Mouse (Mus musculus) cerebellum, adult 18-20 months (tissue): ENCODE results near the gene Zranb1.

Source experiments
- DNase-seq, 2 experiments: peaks; one replicate each; pipeline ENCODE4 v3.0.0; 2021

Gene Zranb1

GRCm38 (mm10) chr7:133003421-133003820 lies 72.5 kb downstream of the Zranb1 start:
- DNase-seq = peak; percentile 93 to 94

DNA sequence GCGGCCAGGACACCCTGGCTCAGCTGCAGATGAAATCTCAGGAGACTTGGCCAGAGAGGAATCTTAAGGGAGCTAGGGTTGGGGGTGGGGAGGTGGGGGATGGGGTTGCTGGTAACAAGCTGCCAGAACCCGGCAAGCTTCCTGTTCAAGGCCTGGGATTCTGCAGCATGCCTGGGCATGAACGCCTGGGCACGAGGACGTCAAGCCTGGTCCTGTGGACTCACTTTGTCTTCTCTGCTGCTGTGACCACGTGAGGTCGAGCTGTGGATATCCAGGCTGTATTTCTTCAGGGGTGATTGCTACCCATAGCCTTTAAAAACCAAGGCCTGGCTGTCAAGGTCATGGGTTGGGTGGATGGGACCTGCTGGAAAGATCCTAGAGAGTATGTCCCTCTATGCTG lies 74.8 kb downstream of the Zranb1 start:
- DNase-seq = no peak

DNA sequence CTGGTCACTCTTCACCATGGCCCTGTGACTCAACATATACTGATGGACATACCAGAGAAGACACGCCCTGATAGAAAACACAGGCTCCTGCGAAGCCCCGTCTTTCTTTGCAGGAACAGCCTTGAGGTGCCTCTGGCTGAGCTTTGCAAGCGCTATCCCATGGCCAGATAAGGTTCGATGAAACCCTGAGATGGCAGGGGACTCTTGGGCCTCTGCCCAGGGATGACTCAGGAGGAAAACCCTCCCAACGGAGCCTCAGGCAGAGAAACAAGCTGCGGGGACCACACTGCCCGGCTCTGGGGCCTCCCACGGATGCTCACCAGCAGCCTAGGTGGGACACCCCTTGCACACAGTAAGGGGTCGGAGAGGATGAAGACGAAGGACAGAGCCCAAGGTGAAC lies 76.4 kb downstream of the Zranb1 start:
- DNase-seq = peak; percentile 75 to 76

GRCm38 (mm10) chr7:133008663-133009062 lies 77.7 kb downstream of the Zranb1 start:
- no peak for DNase-seq

GRCm38 (mm10) chr7:133009676-133010075 lies 78.7 kb downstream of the Zranb1 start:
- no peak for DNase-seq

GRCm38 (mm10) chr7:133010477-133010876 lies 79.5 kb downstream of the Zranb1 start:
- DNase-seq = peak; percentile 51 to 57

DNA sequence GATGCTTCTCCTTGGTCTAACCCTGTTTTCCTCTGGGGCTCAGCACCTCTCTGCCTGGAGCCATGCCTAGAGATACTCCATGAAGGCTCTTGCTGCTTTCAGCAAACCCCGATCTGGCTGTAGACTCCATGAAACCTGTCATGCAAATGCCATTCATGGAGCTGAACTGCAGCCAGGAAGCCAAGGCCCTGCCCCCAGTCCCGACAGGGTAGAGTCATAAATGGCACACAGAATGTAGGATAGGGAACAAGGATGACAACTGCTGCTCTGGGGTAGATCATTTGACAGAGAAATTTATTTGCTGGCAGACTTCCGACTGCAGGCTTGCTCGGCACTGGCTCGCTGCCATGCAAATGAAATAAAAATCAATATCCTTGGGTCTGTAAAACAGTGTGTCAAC lies 80.2 kb downstream of the Zranb1 start:
- peak; percentile 70 for DNase-seq

GRCm38 (mm10) chr7:133011611-133012010 lies 80.7 kb downstream of the Zranb1 start:
- no peak for DNase-seq

DNA sequence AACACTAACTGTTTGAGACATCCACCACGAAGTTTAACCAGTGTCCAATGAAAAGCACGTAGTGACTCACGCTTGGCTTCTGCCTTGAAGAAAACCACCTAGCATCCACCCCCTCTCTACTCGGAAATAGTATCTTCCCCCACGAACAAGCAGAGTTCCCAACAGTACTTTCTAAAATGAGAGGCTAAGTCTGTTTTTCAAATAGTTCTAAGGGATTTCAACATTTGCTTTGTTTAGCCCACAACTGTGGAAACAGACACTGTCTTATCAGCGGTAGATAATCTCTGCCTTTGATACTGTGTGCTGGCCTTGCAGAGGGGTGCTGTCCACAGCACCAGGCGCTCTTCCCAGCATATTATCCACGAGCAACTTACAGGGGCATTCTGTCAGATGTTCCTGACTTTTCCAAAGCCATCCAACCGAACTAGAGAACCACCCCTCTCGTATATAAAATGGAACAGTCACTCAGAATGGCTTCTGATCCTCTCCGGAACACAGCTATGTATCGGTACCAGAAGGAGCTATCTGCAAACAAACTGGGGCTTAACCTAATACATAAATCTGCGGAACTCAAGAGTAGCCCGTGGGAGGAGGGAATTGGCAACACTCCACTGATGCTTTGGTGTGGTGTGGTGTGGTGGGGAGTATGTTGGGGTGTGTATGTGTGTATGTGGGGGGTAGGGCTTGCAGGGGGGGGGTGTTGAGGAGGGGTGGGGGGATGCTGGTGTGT lies 81.9 kb downstream of the Zranb1 start:
- no peak for DNase-seq

- DNase-seq = no peak
These were observed 83.0 kb downstream of the Zranb1 start for GRCm38 (mm10) chr7:133013923-133014322.

GRCm38 (mm10) chr7:133014631-133015030 lies 83.7 kb downstream of the Zranb1 start:
- peak; percentile 43 to 50 for DNase-seq

- DNase-seq = peak in 1 of 2 experiments; percentile 39
These were observed 84.6 kb downstream of the Zranb1 start for GRCm38 (mm10) chr7:133015416-133016070.

DNA sequence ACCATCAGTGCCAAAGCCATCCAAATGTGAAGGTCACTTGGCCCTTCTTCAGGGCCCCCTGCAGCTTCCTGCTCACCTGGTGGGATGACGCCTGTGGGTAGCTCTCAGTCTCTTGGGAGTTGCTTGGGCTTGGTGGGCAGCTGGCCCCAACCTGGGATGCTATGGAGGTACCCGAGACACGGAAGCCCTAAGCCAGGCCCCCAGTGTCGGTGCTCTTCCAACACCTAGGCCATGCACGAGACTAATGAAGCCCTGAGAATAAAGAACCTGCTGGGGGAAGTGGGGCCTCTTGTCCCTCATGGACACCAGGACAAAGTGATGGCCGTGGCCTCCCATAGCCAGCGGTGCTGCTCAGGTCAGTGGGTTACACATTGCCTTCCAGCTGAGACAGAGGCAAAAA lies 88.0 kb downstream of the Zranb1 start:
- no peak for DNase-seq

- no peak for DNase-seq
These were observed 88.6 kb downstream of the Zranb1 start for GRCm38 (mm10) chr7:133019481-133020020.

DNA sequence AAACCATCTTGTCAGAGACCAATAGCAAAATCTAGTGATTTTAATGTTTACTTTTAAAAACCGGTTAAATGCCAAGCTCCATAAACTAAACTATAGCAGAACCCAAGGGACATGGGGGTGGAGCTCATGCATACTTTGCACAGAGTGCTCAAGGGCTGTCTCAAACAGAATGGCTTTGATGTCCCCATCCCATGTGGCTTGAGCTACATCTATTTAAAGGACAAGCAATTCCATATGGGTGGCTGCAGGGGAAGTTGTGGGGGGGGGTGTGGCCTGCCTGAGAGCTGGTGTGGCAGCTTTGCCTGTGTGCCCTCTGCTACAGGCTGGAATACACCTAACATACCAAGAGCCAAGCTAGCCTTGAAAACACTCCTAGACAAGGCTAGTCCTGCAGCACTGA lies 93.8 kb downstream of the Zranb1 start:
- no peak for DNase-seq

DNA sequence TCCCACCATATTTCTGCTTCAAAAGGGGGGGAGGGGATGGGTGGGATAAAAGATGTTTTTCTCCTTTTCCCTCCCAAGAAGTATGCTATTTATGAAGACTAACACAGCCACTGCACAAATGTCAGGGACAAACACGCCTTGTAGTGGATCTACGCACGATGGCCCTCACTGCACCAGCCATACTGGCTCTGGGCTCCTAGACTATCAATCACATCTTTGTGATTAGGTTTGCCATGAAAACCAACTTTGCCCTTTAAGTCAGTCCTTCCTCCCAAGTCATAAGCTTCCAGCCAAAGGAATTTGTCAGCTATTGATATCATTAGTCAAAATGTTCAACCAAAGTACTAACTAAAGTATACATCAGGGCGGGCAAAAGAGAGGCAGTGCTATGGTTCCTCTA lies 97.0 kb downstream of the Zranb1 start:
- no peak for DNase-seq

DNA sequence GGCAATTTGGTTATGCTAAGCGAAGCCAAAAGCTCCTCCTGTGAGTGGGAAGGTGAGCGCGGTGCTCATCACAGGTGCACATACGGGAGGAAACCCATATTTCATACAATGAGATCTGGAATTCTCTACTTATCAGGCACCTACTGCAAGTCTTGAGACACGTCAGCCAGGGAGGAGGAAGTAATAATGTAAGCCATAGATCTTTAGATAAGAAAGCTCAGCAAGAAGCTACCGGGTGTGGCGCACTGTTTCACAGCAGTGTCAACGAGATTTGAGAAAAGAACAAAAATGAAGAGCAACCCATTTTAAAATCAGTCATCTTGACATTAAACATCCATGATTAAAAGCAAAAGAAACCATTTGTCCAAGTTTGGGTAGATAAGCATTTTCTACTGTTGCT lies 98.1 kb downstream of the Zranb1 start:
- DNase-seq = no peak

- no peak for DNase-seq
These were observed 98.6 kb downstream of the Zranb1 start for GRCm38 (mm10) chr7:133029496-133030047.

GRCm38 (mm10) chr7:133032589-133033203 lies 101.8 kb downstream of the Zranb1 start:
- peak; percentile 70 to 79 for DNase-seq

DNA sequence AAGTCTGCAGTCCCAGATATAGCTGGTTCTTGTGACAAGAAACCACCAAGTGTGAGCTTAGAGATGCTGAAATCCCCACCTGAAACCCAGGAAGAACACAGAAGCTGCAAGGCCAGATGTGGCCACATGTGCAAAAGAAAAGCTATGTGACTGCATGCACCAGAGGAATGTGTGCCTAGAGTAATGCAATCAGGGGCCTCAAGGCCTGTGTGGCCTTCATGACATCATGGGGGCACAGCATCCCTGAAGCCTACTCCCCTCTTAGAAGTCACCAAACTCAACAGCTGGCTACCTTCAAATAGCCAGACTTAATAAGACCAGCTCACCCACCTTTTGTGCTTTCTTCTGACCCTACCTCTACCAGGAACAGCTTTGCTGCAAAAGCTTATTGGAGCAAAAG lies 105.0 kb downstream of the Zranb1 start:
- DNase-seq = no peak
